Mouse (Mus musculus): ENCODE results near the gene Vsig10. TPM values are rescaled to one million over a fixed set of nuclear protein-coding genes. Genes with fewer than 3 reads are reported as not detected.

Vsig10 gene
- polyA plus RNA-seq, 1 experiment from 2014 or later = 9.0 TPM

Other genes with a start within 250 kb of the Vsig10 start
- gene Suds3, start 203.0 kb upstream of the Vsig10 start, polyA plus RNA-seq (2016; fragmentation: Nextera tagmentation; extraction: Ambion mirVana) = 74.4 and 75.2 TPM in 2 replicates
- gene Taok3, start 199.0 kb upstream of the Vsig10 start, polyA plus RNA-seq (2016; fragmentation: Nextera tagmentation; extraction: Ambion mirVana) = 11.6 and 13.3 TPM in 2 replicates
- 516 and 534 TPM in 2 replicates for gene Pebp1, start 31.5 kb upstream of the Vsig10 start, polyA plus RNA-seq (2016; fragmentation: Nextera tagmentation; extraction: Ambion mirVana)
- gene Wsb2, start 38.2 kb downstream of the Vsig10 start, polyA plus RNA-seq (2016; fragmentation: Nextera tagmentation; extraction: Ambion mirVana) = 94.4 and 96.8 TPM in 2 replicates
- gene Rfc5, start 70.0 kb downstream of the Vsig10 start, polyA plus RNA-seq (2016; fragmentation: Nextera tagmentation; extraction: Ambion mirVana) = 61.2 and 63.0 TPM in 2 replicates
- gene Ksr2, start 94.9 kb downstream of the Vsig10 start, polyA plus RNA-seq (2016; fragmentation: Nextera tagmentation; extraction: Ambion mirVana) = 0.15 and 0.17 TPM in 2 replicates